Mouse (Mus musculus) heart, postnatal 4 days (tissue): Measurements from ENCODE around the gene Mymk. TPM values are rescaled to one million over a fixed set of nuclear protein-coding genes. Genes with fewer than 3 reads are reported as not detected.

ENCODE experiments used
- DNase-seq: peaks from one replicate; pipeline ENCODE4 v3.0.0; 2021
- total RNA-seq, 2 experiments: library from RNA; stranded (reverse); gene quantifications; 2 replicates each; pipeline ENCODE4 v1.2.3; 2021

Gene Mymk
- total RNA-seq = not detected

DNA sequence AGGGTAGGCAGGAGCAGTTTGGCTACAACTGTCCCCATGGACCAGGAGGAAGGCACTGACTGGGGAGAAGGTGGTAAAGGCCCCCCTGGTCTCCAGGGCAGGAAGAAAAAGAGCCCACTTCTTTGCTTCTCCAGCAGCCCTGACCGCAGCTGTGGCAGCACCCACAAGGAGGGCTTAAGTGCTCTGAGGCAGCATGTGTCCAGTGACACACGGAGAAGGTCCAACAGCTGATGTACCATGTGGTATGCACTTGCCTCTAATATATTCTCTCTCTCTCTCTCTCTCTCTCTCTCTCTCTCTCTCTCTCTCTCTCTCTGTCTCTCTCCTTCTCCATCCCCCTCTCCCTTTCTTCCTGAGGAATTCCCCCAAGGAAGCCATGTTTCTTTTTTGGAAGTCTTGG, at the start of gene Mymk:
TSS of gene Mymk (minus strand) at position 202 of the 400 bp plus-strand sequence.
- DNase-seq = no peak

DNA sequence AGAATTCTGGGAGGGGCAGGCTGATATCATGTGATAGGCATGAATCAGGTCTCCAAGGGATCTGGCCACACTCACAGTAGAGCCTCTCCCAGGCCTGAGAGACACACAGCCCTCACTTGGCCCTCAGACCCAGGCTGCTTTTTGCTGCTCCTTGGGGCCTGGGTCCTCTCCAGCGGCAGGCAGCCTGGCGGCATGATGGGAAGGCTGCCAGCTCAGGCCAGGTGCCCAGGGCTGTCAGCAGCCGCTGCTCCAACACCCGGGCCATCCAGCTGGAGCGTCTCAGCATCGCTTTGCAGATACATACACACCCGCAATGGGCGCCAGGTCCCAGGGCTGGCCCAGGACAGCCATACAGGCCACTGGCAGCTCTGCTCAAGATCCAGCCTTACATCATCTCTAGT, 48.3 kb upstream of the Mymk start:
- peak; percentile 87 for DNase-seq

DNA sequence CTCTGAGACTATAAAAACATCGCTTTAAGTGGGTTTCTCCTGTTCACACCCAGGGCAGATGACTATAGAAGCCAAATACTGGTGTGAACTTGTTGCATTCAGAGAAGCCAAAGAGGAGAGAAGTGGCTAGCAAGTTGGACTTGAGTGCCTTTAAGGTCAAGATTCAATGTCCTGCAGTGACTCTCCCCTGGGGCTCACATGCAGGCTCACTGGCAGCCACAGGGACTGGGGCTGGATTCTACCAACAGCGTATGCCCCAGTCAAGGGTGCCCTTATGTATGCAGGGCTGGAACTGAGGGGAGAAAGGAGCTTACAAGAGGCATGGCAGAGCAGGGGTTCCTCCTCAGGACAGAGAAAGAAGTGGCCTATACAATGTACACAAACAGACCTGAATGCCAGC, 47.8 kb upstream of the Mymk start:
- no peak for DNase-seq

DNA sequence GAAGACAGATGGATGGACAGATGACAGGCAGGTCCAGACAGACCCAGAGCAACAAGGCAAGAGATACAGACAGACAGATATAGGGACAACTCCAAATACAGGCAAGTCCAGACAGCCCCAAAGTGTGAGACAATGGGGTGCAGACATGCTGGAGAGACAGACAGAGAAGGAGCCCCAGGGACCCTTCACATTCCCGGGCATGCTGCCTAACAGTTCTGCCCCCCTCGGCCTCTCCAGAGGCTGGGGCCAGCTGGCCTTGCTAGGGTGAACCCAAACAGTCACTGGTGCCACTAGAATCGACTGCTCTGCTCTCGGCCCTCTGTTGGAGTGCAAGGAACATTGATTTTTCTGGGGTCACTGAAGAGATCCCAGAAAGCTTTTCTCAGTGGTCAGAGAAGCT, 46.5 kb upstream of the Mymk start:
- DNase-seq = no peak

DNA sequence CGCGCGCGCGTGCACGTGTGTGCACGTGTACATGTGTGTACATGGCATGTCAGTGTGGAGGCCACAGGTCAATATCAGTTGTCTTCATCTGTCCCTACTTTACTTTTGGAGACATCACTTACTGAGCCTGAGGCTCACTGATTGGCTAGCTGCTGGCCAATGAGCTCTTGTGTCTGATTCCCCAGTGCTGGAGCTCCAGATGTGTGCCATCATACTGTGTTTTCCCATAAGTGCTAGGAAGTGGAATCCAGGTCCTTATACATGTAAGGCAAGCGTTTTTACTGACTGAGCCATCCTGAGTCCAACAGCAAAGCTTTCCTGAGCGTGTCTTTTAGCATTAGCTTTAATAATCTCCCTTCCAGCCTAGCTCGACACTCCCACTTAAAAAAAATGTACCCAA, 42.2 kb upstream of the Mymk start:
- no peak for DNase-seq

DNA sequence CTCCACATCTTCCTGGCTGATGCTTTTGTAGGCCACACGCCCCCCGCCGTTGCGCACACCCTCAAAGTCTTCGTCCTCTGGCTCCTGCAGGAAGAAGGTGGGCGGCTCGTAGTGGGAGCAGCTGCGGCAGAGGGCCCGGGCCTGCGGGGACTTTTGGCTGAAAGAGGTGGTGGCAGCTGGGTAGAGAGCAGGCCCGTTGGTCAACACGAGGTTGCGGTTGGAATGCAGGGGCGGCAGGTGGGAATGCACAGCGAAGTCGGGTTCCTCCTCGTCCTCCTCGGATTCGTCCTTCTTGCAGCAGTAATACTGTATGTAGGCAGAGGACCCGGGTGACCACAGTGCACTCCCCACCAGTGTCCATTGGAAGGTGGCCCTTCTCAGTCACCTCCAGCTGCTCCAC, 40.6 kb upstream of the Mymk start:
- DNase-seq = no peak

DNA sequence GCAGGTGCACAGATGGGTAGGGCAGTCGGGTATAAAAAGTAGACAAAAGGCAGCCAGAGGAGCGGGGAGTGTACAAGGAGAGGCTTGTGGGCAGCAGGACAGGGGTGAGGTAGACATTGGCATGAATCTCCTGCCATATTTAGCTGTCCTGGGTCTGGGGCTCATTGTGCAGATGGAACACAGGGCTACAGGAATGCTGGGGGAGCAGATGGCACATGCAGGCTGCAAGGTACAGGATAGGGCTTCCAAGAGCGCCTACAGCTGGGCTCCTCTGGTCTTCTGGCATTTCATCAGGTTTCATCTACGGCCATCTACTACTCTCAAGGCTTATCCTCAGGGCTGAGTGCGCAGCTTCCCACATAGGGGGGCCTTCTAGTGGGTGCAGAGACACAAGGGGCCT, 37.1 kb upstream of the Mymk start:
- no peak for DNase-seq

DNA sequence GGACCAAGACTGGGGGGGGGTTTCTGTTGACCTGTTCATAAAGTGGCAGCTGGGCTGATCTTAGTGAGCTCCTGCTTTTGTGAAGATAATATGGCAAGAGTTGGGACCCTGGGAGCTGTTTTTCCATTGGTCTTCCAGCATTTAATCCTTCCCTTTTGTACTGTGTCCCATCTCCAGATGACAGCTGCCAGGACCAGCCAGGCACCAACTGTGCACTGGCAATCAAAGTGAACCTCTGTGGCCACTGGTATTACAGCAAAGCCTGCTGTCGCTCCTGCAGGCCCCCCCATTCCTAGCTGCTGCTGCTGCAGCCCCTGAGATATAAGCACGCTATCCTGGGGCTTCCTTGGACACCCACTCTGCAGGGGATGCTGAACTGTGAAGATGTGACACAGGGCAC, 36.2 kb upstream of the Mymk start:
- no peak for DNase-seq

DNA sequence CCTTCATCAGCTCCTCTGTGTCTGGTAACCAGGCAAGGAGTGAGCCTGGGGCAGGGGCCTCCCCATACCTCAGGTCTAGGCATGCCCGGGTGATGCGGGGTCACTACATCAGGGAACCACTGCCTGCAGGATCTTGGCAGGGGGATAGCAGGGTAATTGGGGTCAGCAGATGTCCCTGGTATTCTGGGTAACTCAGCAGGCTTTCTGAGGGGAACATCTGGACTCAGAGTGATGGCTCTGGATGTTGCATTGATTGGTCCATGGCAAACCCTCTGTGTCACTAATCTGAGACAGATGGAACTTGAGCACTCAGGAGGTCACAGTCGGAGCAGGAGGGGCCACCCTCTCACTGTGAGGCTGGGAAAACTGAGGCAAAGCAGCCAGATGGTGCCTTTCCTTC, 34.8 kb upstream of the Mymk start:
- no peak for DNase-seq

DNA sequence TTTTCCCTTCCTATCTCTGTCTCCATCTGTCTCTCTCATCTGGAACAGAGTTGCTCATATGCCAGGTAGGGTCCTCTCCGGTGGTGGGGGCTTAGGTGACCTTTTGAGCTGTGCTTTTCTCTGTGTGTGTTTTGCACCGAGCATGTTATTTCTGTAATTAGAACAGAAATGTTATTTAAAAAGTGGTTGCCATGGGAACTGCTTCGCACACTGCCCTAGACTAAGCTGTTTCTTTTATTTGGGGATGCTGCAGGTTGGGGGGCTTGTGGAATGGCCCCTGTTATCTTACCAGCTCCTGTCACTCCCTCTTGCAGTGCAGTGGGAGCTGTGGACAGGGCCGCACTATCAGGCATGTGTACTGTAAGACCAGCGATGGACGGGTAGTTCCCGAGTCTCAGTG, 31.6 kb upstream of the Mymk start:
- no peak for DNase-seq

DNA sequence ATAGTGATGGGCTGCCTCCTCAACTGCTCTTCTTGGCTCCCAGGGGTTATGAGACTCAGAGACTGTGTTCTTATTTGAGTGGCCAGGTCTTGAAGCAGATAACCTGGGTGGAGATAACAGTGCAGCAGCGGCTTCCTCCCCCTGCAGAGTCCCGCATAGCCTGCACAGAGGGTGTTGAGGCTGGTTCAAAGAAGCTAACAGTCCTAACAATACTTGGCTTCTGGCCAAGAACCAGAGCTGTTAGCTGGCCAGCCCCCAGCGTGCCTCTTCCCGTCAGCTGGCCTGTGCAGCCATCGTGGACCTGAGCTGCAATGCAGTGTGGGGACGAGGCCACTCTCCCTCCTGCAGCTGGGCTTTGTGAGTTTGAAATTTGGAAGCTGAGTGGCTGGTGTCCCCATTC, 25.8 kb upstream of the Mymk start:
- DNase-seq = peak; percentile 76

DNA sequence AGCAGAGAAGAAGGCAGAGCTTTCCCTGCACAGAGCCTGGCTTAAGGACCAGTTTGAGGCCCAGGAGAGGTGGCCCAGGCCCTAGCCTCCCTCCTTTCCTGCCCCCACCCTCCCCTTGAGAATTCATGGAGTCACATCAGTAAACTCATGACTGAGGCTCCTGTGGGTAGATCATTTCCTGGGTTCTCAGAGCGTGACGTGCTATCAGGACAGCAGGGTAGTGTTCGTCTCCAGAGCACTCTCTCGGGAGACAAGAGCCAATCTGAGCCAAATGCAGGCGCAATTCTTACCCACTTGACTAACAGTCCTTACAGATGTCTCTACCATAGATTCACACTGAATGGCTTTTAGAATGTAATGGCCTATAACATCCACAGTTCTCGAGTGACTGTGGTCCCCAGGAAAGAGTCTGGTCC, 25.3 kb upstream of the Mymk start:
- DNase-seq = no peak

DNA sequence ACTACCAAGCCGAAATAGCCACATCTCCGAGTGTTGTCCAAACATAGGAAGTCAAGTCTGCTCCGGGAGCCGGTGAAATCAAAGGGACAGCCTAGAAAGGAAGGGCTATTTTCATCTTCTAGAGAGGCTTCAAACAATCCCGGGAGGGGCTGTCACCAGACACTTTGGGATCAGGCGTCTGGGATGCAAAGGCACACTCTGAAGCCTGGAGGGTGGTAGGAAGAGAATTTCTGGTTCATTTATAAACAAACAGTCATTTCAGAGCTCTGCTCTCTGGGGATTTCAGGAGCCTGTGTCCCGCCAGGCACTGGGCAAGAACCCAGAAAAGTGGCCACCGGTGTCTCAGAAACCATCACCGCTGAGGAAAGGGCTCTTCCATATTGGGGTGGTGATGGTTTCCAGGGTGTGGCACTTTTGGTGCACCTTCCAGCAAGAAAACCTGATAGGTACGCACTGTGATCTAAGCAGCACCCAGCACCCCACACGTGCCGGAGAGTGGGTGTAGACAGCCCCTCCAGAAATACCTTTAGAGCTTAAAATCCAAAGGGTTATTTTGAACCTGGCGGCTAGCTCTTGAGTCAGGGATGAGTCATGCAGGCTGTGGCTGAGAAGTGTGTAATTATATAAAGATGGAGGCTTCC, 24.5 kb upstream of the Mymk start:
- DNase-seq = no peak

DNA sequence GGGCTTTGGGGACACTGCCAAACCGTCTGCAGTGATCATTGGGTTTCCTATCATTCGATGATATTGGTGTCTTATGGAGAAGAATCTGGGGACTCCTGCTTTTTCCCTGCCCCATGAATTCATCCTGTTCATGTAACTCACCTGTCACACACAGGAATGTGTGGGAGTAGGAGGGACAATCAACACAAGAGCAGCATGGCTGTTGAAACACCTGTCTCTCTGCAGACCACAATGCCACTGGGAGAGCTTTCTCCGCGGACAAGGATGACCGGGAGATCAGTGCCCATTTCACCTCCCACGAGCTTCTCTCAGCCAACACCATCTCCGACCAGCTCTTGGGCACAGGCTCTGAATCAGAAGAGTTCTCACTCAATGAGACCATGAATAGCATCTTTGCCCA, 23.2 kb upstream of the Mymk start:
- no peak for DNase-seq

DNA sequence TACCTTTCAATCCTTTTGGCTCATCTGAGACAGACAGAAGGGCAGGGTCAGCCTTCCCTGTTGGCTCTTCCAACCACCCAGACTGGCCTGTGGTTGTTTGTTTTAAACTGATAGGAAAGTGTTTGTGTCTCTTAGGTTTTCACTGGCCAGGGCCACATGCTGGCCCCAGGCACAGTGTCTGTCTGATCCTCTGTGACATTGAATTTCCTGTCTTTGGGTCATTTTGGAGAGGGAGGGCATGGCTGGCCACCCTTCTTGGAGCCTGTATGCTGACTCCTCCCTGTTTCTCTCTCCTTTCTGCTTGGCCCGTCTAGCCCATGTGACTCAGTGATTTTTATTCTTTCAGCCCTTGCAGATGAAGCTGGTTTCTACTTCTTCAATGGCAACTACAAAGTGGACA, 17.3 kb upstream of the Mymk start:
- DNase-seq = no peak

DNA sequence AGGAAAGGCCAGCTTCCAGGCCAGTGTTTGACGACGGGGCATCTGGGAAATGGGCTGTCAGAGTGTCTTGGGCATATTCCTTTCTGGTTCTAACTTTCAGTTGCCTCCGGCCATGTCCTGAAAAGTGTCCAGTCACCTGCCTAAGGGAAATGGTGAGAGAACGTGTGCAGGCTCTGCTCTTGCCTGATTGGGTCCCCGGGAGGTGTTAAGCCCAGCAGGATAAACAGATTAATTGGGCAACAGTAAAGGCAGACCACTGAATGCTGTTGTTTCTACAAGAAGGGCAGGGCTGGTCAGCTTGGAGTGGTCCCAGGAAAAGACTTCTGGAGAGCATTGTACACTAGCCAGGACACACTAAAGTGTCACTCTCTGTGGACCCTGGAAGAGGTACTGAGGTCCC, 16.7 kb upstream of the Mymk start:
- no peak for DNase-seq

DNA sequence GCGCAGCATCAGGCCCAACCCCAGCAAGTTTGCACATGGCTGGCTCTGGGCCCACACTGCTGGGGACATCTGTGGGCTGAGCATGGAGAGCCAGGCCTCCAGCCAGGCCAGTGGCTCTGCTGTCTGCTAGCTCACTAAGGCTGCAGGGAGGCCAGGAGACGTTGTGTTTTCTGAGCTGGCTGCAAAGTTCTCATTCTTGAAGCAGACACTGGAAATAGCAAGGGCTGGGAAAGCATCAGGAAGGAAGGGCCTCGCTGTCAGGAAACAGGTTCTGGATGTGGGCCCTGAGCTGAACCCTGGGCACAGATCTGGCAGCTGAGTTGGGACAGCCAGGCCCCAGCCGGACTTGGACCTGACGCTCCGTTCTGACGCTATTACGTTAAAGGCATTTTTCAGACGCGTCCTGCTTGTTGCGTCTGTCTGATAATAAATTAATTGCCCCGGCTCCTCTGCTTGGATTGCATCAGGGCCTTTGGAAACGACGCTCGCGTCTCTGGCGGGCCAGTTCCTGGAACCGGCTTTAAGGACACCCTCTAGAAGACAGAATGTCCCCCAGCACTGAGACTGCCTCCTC, 16.2 kb upstream of the Mymk start:
- peak; percentile 86 for DNase-seq

DNA sequence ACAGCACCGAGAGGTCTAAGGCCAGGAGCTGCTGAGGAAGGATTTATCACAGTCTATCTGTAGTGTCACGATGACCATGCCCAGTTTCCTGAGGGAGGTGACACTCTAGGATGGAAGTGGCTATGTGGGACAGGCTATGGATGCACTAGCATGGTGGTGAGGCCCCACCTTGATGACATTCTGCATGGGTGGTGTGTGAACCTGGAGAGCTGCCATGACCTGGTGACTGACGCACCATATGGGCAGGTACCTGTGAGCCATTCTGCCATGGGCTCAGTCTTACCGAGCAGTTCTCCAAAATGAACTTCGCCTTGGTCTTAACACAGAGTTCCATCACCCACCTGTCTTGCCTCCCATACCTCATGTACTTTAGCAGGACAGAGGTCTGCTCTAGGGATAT, 15.6 kb upstream of the Mymk start:
- DNase-seq = no peak

DNA sequence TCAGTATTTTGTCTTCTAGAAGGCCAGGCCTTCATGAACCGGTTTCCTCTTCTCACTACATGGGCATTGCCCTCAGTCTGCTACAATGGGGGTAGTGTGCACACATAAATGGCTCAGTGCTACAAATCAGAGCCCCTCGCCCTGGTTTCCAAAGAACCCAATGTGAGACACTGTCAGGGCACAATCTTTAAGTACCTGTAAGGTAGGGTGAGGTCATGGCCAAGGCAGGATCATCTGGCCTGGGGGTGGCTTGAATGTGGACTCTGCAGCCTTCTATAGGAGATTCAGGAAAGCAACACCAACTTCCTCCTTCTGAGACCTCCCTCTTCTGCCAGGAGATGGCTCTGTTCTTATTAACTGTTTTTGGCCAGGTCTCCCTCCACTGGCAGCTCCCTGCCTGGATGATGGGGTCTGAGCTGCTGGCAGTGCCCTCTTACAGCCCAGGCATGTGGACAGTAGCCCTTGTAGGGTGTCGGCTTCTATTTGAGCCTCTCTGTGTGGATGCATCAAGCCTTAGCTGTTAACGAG, 14.6 kb upstream of the Mymk start:
- no peak for DNase-seq

DNA sequence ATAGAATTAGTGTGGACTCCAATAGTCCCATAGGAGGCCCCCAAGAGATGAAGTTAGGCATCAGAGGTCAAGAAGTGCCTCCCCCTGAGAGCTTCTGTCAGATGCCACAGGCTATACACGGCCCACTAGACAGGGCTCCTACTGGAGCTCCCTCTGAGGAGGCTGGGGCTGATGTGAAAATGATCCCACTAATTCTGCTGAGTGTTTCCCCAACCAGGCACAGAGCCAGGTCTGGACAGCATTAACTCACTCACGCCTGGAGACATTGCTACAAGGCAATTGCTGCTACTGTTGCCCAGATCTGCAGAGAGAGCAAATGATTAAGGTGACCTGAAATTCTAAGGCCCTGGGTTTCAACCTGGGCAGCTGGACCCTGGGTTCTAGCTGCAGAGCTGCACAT, 13.8 kb upstream of the Mymk start:
- DNase-seq = peak; percentile 53

DNA sequence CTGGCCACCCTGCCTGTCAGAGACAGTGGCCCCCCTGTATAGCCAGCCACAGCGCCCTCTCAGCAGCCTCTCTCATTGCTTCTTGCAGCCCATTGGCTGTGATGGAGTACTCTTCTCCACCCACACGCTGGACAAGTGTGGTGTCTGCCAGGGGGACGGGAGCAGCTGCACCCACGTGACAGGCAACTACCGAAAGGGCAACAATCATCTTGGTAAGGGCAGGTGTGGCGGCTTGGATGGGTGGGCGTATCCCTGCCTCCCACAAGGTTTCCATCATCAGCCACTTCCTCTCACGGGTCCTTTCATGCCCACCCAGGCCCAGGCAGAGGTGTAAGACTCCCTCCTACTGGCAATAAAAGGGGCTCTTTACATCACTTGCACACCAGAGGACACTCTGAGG, 13.0 kb upstream of the Mymk start:
- DNase-seq = no peak

DNA sequence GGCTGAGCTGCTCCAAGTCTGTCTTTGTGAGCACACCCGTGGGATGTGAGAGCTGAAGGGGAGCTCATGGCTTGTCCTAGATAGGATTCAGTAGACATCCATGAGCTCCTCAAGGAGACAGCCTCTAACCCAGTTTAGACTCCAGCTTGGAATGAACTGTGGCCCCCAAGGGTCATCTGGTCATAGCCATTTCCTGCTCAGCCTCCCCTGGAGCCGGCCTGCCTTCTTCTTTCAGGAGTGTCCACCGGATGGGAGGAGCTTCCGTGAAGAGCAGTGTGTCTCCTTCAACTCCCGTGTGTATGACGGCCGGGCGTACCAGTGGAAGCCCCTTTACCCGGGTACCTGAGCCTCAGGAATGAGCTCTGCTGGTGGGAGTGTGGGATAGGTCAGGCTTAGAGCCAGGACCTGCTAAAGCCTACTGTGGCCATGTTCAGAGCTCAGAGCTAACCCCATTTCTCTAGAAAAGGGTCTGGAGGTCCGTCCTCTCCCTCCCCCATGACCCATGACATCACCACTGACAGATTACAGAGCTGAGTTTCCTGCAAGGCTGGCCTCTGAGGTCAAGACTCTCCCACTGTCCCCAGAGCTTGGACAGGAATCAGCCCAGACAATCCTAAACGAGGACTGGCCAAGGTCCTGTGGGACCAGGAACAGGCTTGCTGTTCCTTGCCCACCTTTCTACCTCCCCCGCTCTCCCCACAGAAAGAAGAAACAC, 11.9 kb upstream of the Mymk start:
- DNase-seq = no peak

DNA sequence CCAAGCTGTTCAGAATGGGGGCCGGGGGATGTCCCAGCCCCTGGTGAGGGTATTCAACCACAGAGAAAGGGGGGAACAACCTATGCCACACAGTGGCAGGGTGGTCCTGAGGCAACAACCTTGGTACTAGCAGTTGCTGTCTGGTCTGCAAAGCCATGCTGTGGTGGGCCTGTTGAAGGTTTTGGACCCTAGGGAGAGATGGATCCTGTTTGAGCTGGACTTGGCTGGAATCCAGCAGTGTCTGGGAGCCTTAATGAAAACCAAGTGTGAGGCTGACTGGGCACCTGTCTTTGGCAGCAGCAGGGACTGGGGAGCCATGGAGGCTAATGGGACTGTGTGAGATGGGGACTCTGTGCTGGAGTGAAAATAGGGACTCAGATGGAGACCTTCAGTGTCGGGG, 7.7 kb upstream of the Mymk start:
- DNase-seq = peak; percentile 63

DNA sequence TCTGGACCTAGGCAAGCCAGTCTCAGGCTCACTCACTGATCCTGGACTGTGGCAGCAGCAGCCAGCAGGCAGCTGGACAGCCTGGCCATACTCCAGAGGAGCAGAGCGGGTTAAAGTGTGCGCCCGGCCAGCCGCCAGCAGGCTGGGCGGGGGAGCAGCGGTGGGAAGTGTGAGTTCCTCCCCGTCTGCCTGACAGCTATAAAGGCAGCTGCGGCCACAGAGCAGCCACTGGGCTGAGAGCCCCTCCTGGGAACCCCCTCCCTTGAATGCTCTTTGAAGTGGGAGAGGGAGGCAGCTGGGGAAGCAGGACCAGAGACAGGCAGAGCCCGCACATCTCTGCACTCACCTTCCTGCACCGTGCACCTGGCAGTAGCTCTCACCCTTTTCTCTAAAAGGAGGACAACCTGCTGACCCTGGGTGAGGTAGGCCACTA, 7.2 kb upstream of the Mymk start, which contains the start of gene Adamtsl2:
TSS of gene Adamtsl2 (plus strand) at position 228 of the 433 bp plus-strand sequence.
- peak; percentile 93 for DNase-seq
